Mouse (Mus musculus) ES-E14 (cell line): Measurements from ENCODE around the gene Anapc11. TPM values are rescaled to one million over a fixed set of nuclear protein-coding genes. Genes with fewer than 3 reads are reported as not detected.

ENCODE experiments used
- DNase-seq: peaks from one replicate; pipeline ENCODE4 v3.0.0-alpha.2; 2013; ENCODE audit warnings: low read depth, low spot score
- H3K27ac ChIP-seq: 2 replicates; pipeline ENCODE4 v1.5.1; 2012; ENCODE audit warnings: low read depth, mild to moderate bottlenecking, low read length, moderate library complexity, mixed read lengths; ENCODE audit not compliant: poor library complexity, insufficient read depth, severe bottlenecking
- H3K36me3 ChIP-seq: 2 replicates; pipeline ENCODE4 v1.6.1; 2012; ENCODE audit warnings: mild to moderate bottlenecking, low read length, moderate library complexity, mixed read lengths; ENCODE audit not compliant: control insufficient read depth, poor library complexity, insufficient read depth, severe bottlenecking
- H3K4me1 ChIP-seq, 2 experiments: fragments of 150-350 bp in 1 of 2; sonication (generic) in 1 of 2; 2 replicates each; pipeline ENCODE4 v1.6.1; 2012; ENCODE audit warnings: low read length in 2 of 2, mild to moderate bottlenecking in 1 of 2, mixed read lengths in 1 of 2; ENCODE audit not compliant: control insufficient read depth in 2 of 2, insufficient read depth in 2 of 2, poor library complexity in 1 of 2
- H3K4me3 ChIP-seq, 2 experiments: fragments of 150-350 bp in 1 of 2; sonication (generic) in 1 of 2; 2 replicates each; pipeline ENCODE4 v1.5.1; 2012; ENCODE audit warnings: low read length in 2 of 2, low read depth in 1 of 2, mild to moderate bottlenecking in 1 of 2, mixed read lengths in 1 of 2; ENCODE audit not compliant: insufficient read depth in 1 of 2, poor library complexity in 1 of 2, severe bottlenecking in 1 of 2
- H3K9ac ChIP-seq: 2 replicates; pipeline ENCODE4 v1.6.1; 2012; ENCODE audit warnings: low read depth, mild to moderate bottlenecking, low read length, mixed read lengths; ENCODE audit not compliant: poor library complexity, insufficient read depth, severe bottlenecking
- H3K9me3 ChIP-seq: fragments of 150-350 bp; sonication (generic); 2 replicates; pipeline ENCODE4 v1.6.1; 2012; ENCODE audit warnings: low read depth, mild to moderate bottlenecking, low read length; ENCODE audit not compliant: control insufficient read depth, insufficient read depth
- CHD2 ChIP-seq: IDR thresholded peaks from 2 replicates; pipeline ENCODE4 v1.6.1; 2014; ENCODE audit warnings: mild to moderate bottlenecking, low read depth, low read length, inconsistent platforms
- HCFC1 ChIP-seq: IDR thresholded peaks from 2 replicates; pipeline ENCODE4 v1.6.1; 2012; ENCODE audit warnings: low read length, inconsistent platforms, borderline replicate concordance; ENCODE audit not compliant: insufficient read depth
- MAFK ChIP-seq: IDR thresholded peaks from 2 replicates; pipeline ENCODE4 v1.6.1; 2014; ENCODE audit warnings: mild to moderate bottlenecking, low read depth, low read length, inconsistent platforms; ENCODE audit not compliant: insufficient read depth
- ZC3H11A ChIP-seq: IDR thresholded peaks from 2 replicates; pipeline ENCODE4 v1.6.1; 2012; ENCODE audit warnings: low read depth, mild to moderate bottlenecking, inconsistent platforms, low read length, borderline replicate concordance
- ZNF384 ChIP-seq: IDR thresholded peaks from 2 replicates; pipeline ENCODE4 v1.6.1; 2012; ENCODE audit warnings: low read depth, low read length, inconsistent platforms
- in situ Hi-C, 2 experiments: fragments of 600-800 bp; cut with MboI; formaldehyde crosslinking; loops; one replicate each; pipeline ENCODE4 v1.15.1; 2025; ENCODE audit warnings: low sequenced_read_pairs in 2 of 2, inconsistent platforms in 1 of 2; ENCODE audit not compliant: unreplicated experiment in 2 of 2
- total RNA-seq: library from RNA; depleted of rRNA; stranded (reverse); fragments of 300-350 nt; gene quantifications from 2 replicates; pipeline ENCODE4 v1.2.3, GENCODE M21; 2012

Anapc11 gene
- total RNA-seq, 1 experiment: 98.4 TPM

DNA sequence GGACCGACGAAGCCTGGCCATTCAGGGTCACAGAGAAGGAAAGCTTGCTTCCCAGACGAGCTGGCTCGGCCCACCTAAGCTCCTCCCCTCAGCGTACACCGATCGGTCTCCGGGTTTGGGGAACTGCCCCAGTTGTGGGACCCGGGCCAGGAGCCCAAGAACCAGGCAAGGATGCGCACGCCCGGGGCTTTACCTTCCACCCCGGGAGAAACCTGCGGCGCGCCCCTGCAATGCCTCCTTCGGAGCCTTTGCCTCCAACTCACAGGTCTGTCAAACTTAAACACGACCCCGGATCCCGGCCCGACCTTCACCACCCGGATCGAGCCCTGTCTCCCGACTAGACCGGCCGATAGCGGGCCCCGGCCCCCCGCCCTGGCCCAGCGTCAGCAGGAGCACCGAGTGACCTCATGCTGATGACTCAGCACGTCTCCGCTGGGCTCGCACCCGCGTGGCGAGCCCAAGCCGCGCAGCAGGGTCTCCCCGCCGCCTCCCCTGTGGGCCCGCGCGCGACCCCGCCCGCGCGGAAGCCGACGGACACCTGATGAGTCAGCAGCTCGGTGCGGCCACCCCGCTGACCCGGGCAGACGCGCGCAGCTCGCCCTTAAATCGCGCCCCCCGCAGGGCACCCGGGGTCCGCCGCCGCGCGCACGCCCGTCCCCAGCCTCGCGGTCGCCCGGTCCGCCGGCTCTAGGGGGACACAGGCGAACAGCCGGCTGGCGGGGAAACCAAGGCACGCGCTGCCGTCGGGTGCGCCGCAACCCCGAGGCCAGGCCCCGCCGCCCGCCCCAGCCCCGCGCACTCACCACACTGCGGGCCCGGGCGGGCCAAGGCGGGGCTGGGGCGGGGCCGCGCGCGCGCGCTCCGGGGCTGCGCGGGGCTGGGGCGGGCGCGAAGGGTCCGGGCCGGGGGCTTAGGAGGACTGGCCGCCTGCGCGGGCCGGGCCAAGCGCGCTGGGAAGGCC is 34.6 kb downstream of the Anapc11 start:
- TF ChIP-seq ZC3H11A (no peak), CHD2 (no peak), ZNF384 (no peak), MAFK (peak; percentile 95)
- peak overlapping the region; percentile 98 for H3K9ac ChIP-seq
- in situ Hi-C loops: no loop called here
- H3K9me3 ChIP-seq: no peaks in the 10 kb centered on the region
- H3K36me3 ChIP-seq: peaks cover 12% of the 10 kb centered on the region
- H3K4me1 ChIP-seq: peaks cover 4 to 35% of the 10 kb centered on the region in 2 experiments
- H3K4me3 ChIP-seq: peak overlapping the region; percentile 95 to 97
- DNase-seq: no peak
- peak overlapping the region; percentile 96 for H3K27ac ChIP-seq

- Histone ChIP-seq H3K9ac (peak within 1 kb of the TSS; percentile 98), H3K4me1 (peaks cover 4 to 32% of the 10 kb centered on the region in 2 experiments), H3K36me3 (peaks cover 9% of the 10 kb centered on the region), H3K9me3 (no peaks in the 10 kb centered on the region), H3K4me3 (peak within 1 kb of the TSS; percentile 95 to 97), H3K27ac (peak within 1 kb of the TSS; percentile 96)
- in situ Hi-C loops: no loop called here
- DNase-seq: peak; percentile 91
- TF ChIP-seq ZC3H11A: no peak
- peak; percentile 66; the same call in 1 of the 2 replicates for TF ChIP-seq HCFC1
- no peak for TF ChIP-seq ZNF384
- no peak for TF ChIP-seq MAFK
- TF ChIP-seq CHD2: peak; percentile 94
Observed at GRCm38 (mm10) chr11:120633520-120634343, 35.5 kb downstream of the Anapc11 start, which contains the start of gene Mafg. Gene Mafg (minus strand): TSS chr11:120633600.

- no peak for DNase-seq
- H3K9me3 ChIP-seq: no peaks in the 10 kb centered on the region
- H3K9ac ChIP-seq: no peak overlapping the region; the same call in 1 of the 2 replicates
- H3K36me3 ChIP-seq: peaks cover 3% of the 10 kb centered on the region; the same call in 1 of the 2 replicates
- TF ChIP-seq HCFC1 (no peak), MAFK (no peak), ZNF384 (no peak), ZC3H11A (no peak), CHD2 (no peak)
- peaks cover 4 to 23% of the 10 kb centered on the region in 2 experiments for H3K4me1 ChIP-seq
- no peak overlapping the region for H3K27ac ChIP-seq
- in situ Hi-C loops: no loop called here
- peak overlapping the region; percentile 80 to 97; a peak in 3 of 4 replicates for H3K4me3 ChIP-seq
Observed at GRCm38 (mm10) chr11:120634810-120635209, 36.6 kb downstream of the Anapc11 start.

DNA sequence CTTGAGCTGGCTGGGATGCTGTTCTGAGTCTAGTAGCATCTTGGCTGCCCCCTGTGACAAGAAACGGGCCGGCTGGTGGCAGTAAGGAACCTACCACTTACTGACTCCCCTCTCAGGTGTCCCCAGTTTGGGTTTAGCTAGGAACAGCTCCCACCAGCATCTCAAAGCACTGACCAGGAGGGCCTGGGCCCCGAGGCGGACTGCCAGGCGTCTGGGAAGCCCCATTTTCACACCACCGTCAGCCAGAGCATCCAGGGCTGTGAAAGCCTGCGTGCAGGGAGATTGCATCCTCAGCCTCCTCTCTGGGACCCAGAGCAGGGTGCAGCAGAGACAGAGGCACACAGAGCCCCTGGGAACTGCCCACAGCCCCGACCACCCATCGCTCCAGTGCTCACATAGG is 43.0 kb downstream of the Anapc11 start:
- Histone ChIP-seq H3K4me3 (peak overlapping the region in 1 of 2 experiments; percentile 9; a peak in 1 of 4 replicates), H3K4me1 (peaks cover 0 to 19% of the 10 kb centered on the region in 2 experiments; a peak in 2 of 4 replicates), H3K9ac (peak overlapping the region; percentile 2; the same call in 1 of the 2 replicates), H3K27ac (no peak overlapping the region), H3K36me3 (peaks cover 3% of the 10 kb centered on the region; the same call in 1 of the 2 replicates), H3K9me3 (no peaks in the 10 kb centered on the region)
- in situ Hi-C loops: no loop called here
- DNase-seq: no peak
- TF ChIP-seq ZC3H11A: no peak
- TF ChIP-seq CHD2: no peak
- no peak for TF ChIP-seq MAFK
- TF ChIP-seq ZNF384: no peak
- TF ChIP-seq HCFC1: no peak
